Mouse (Mus musculus) heart, postnatal 36 days (tissue): ENCODE data around the gene Gm13030. TPM values are rescaled to one million over a fixed set of nuclear protein-coding genes. Genes with fewer than 3 reads are reported as not detected.
A peak's percentile ranks its signal among the peaks of the same experiment; 100 is the strongest.
"Not testable (repeated sequence)": the region's sequence is repeated elsewhere in the genome, so short reads cannot be mapped to it uniquely, and the experiment has no call there.

Experiments
- DNase-seq, 2 experiments: peaks; one replicate each; pipeline ENCODE4 v3.0.0; 2021 to 2022
- intact Hi-C: fragments of 180-260 bp; cut with DNase I; formaldehyde crosslinking; loops from one replicate; pipeline ENCODE4 v1.15.1; 2025
- total RNA-seq, 2 experiments: library from RNA; stranded (reverse); gene quantifications; 2 replicates each; pipeline ENCODE4 v1.2.3; 2021

Gene Gm13030
- total RNA-seq: not detected

- intact Hi-C loops: no loop called here
- DNase-seq: no peak
Observed at GRCm38 (mm10) chr4:138873864-138874263, at the start of gene Gm13030. Gene Gm13030, minus strand, starts transcription at chr4:138873964.

GRCm38 (mm10) chr4:138922131-138922459, 48.3 kb upstream of the Gm13030 start:
- intact Hi-C loops: loop anchor here (1.0 to 10.0 kb wide), 3 partner anchors 75 to 413 kb away; no protein-coding TSS in a partner anchor
- peak; percentile 96 to 98 for DNase-seq

GRCm38 (mm10) chr4:138921254-138922130, 47.7 kb upstream of the Gm13030 start:
- intact Hi-C loops: loop anchor here (1.0 to 10.0 kb wide), 3 partner anchors 76 to 413 kb away; no protein-coding TSS in a partner anchor
- no peak for DNase-seq

- intact Hi-C loops: loop anchor here (10.0 kb wide), 1 partner anchor 338 kb away; no protein-coding TSS in a partner anchor
- DNase-seq: no peak
Observed at GRCm38 (mm10) chr4:138917282-138917681, 43.5 kb upstream of the Gm13030 start.

- peak; percentile 96 to 97 for DNase-seq
- intact Hi-C loops: loop anchor here (10.0 kb wide), 1 partner anchor 341 kb away; no protein-coding TSS in a partner anchor
Observed at GRCm38 (mm10) chr4:138913797-138914196, 40.0 kb upstream of the Gm13030 start, which contains the start of gene Otud3. Gene Otud3, minus strand, starts transcription at chr4:138913945.

GRCm38 (mm10) chr4:138913141-138913787, 39.5 kb upstream of the Gm13030 start:
- intact Hi-C loops: loop anchor here (10.0 kb wide), 1 partner anchor 342 kb away; no protein-coding TSS in a partner anchor
- DNase-seq: peak in 1 of 2 experiments; percentile 32

GRCm38 (mm10) chr4:138905624-138906337, 32.0 kb upstream of the Gm13030 start:
- DNase-seq: no peak
- intact Hi-C loops: no loop called here

GRCm38 (mm10) chr4:138899361-138899760, 25.6 kb upstream of the Gm13030 start:
- intact Hi-C loops: no loop called here
- no peak for DNase-seq

- intact Hi-C loops, DNase-seq: not testable (repeated sequence)
Observed at GRCm38 (mm10) chr4:138893789-138894188, 20.0 kb upstream of the Gm13030 start.

GRCm38 (mm10) chr4:138892655-138893054, 18.9 kb upstream of the Gm13030 start:
- no peak for DNase-seq
- intact Hi-C loops: no loop called here

- DNase-seq: peak; percentile 9 to 20
- intact Hi-C loops: no loop called here
Observed at GRCm38 (mm10) chr4:138889635-138890034, 15.9 kb upstream of the Gm13030 start.

GRCm38 (mm10) chr4:138889165-138889564, 15.4 kb upstream of the Gm13030 start:
- intact Hi-C loops: no loop called here
- DNase-seq: no peak

GRCm38 (mm10) chr4:138884261-138884660, 10.5 kb upstream of the Gm13030 start:
- intact Hi-C loops: loop anchor here (1.0 kb wide), 1 partner anchor 18 kb away; no protein-coding TSS in a partner anchor
- peak; percentile 83 to 91 for DNase-seq

GRCm38 (mm10) chr4:138882179-138882578, 8.4 kb upstream of the Gm13030 start:
- intact Hi-C loops: no loop called here

GRCm38 (mm10) chr4:138880811-138881584, 7.2 kb upstream of the Gm13030 start:
- DNase-seq: peak; percentile 35 to 49
- intact Hi-C loops: no loop called here

More at GRCm38 (mm10) chr4:138882179-138882578, 8.4 kb upstream of the Gm13030 start:
- no peak for DNase-seq

GRCm38 (mm10) chr4:138879808-138880207, 6.0 kb upstream of the Gm13030 start:
- no peak for DNase-seq
- intact Hi-C loops: no loop called here

- intact Hi-C loops: no loop called here
- peak; percentile 43 for DNase-seq
Observed at GRCm38 (mm10) chr4:138878783-138879182, 5.0 kb upstream of the Gm13030 start.

- intact Hi-C loops: no loop called here
- DNase-seq: peak in 1 of 2 experiments; percentile 15
Observed at GRCm38 (mm10) chr4:138877731-138878130, 4.0 kb upstream of the Gm13030 start, which contains the start of gene Pla2g2e. Gene Pla2g2e, plus strand, starts transcription at chr4:138877942.

- intact Hi-C loops: no loop called here
- no peak for DNase-seq
Observed at GRCm38 (mm10) chr4:138875986-138876385, 2.2 kb upstream of the Gm13030 start.

GRCm38 (mm10) chr4:138875275-138875674, 1.5 kb upstream of the Gm13030 start:
- not testable (repeated sequence) for DNase-seq

More at GRCm38 (mm10) chr4:138875275-138875674, 1.5 kb upstream of the Gm13030 start:
- intact Hi-C loops: not testable (repeated sequence)
